Mouse (Mus musculus) limb, embryonic 14.5 days (tissue): ENCODE measurements around the gene Bub1b. TPM values are rescaled to one million over a fixed set of nuclear protein-coding genes. Genes with fewer than 3 reads are reported as not detected.

ENCODE experiments used
- ATAC-seq: fragments of 200-750 bp; cut with Nextera tagmentation; 2 replicates; pipeline ENCODE4 v1.8.0; 2017; ENCODE audit warnings: low read depth, moderate number of reproducible peaks, moderate TSS enrichment; ENCODE audit not compliant: low FRiP score
- DNase-seq: peaks from one replicate; pipeline ENCODE4 v3.0.0-alpha.2; 2015; ENCODE audit warnings: low spot score
- H3K27ac ChIP-seq: fragments of 300-500 bp; sonication (generic); replicated peaks from 2 replicates; pipeline ENCODE4 v1.5.1; 2014; ENCODE audit warnings: low read depth, mild to moderate bottlenecking, low read length, moderate library complexity, mixed read lengths
- H3K27me3 ChIP-seq: fragments of 300-500 bp; sonication (generic); 2 replicates; pipeline ENCODE4 v1.6.1; 2014; ENCODE audit warnings: low read length, mixed read lengths; ENCODE audit not compliant: control insufficient read depth, insufficient read depth
- H3K36me3 ChIP-seq: fragments of 300-500 bp; sonication (generic); 2 replicates; pipeline ENCODE4 v1.6.1; 2014; ENCODE audit warnings: mild to moderate bottlenecking, low read length, moderate library complexity, mixed read lengths; ENCODE audit not compliant: control insufficient read depth, insufficient read depth
- H3K4me1 ChIP-seq: fragments of 300-500 bp; sonication (generic); 2 replicates; pipeline ENCODE4 v1.6.1; 2014; ENCODE audit warnings: antibody characterized with exemption, low read length, mixed read lengths; ENCODE audit not compliant: control insufficient read depth, insufficient read depth
- H3K4me2 ChIP-seq: fragments of 300-500 bp; sonication (generic); replicated peaks from 2 replicates; pipeline ENCODE4 v1.6.1; 2014; ENCODE audit warnings: low read depth, mild to moderate bottlenecking, low read length, moderate library complexity; ENCODE audit not compliant: severe bottlenecking
- H3K4me3 ChIP-seq: fragments of 300-500 bp; sonication (generic); replicated peaks from 2 replicates; pipeline ENCODE4 v1.5.1; 2014; ENCODE audit warnings: low read length
- H3K9ac ChIP-seq: fragments of 300-500 bp; sonication (generic); 2 replicates; pipeline ENCODE4 v1.6.1; 2014; ENCODE audit warnings: mild to moderate bottlenecking, low read depth, low read length, moderate library complexity; ENCODE audit not compliant: severe bottlenecking
- H3K9me3 ChIP-seq: fragments of 300-500 bp; sonication (generic); 2 replicates; pipeline ENCODE4 v1.6.1; 2016; ENCODE audit warnings: low read length; ENCODE audit not compliant: control insufficient read depth
- POLR2A ChIP-seq: fragments of 200-500 bp; IDR thresholded peaks from 2 replicates; pipeline ENCODE4 v1.8.0; 2012; ENCODE audit warnings: inconsistent platforms, mild to moderate bottlenecking, moderate library complexity, borderline replicate concordance; ENCODE audit not compliant: insufficient read depth, insufficient read length; ENCODE audit errors: extremely low read depth
- WGBS: fragments of 180-500 bp; shearing (Covaris S2); extraction: QIAGEN DNeasy Blood & Tissue Kit; methylation state at CpG from one replicate; pipeline ENCODE4 v1.1.7; 2014; 5-methylcytosine and 5-hydroxymethylcytosine counted together
- polyA plus RNA-seq, 2 experiments: library from polyadenylated mRNA; depleted of rRNA in 1 of 2; stranded (reverse) in 1 of 2; unstranded in 1 of 2; fragments of >200 nt; fragmentation: Nextera tagmentation in 1 of 2; extraction: Ambion mirVana in 1 of 2; gene quantifications; 2 replicates each; pipeline versions ENCODE4 v1.2.1 to v1.2.3; 2012 to 2014

The Bub1b gene
- polyA plus RNA-seq, 2 experiments, result 53.5 to 64.4 TPM

DNA sequence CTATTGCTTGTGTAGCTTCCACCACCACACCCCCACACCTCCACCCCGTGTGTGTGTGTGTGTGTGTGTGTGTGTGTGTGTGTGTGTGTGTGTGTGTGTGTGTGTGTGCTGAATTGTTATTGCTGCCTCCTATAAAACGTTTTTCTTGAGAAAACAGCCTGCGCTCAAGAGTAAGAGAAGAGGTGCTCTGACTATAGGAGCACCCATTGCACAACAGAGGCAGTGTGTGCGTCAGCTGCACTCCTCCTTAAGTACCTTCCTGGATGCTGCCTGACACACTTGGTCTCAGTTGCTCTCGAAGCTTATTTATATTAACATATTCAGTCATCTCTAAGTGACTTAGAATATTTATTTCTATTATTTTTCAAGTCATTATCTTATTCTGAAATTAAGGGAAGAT, 20.0 kb downstream of the Bub1b start:
- H3K27me3 ChIP-seq, result no peaks in the 10 kb centered on the region

DNA sequence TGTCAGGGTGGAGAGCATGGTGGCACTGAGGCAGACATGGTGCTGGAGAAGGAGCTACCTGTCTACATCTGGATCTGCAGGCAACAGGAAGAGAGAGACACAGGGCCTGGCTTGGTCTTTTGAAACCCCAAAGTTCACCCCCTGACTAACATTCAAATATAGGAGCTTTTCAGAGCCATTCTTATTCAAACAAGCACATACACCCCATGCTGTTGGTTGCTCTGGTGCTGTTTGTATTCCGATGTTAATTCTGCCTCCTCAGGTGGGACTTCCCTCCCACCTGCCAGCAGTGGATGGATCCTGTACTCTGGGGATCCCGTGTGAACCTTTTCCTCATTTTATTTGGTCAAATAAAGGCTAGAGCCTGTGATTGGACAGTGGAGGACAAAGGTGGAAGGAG, 22.1 kb downstream of the Bub1b start:
- no peak overlapping the region for H3K4me3 ChIP-seq
- no peak for TF ChIP-seq POLR2A
- no peaks in the 10 kb centered on the region for H3K9me3 ChIP-seq
- H3K36me3 ChIP-seq, result peaks cover 83% of the 10 kb centered on the region
- no peaks in the 10 kb centered on the region for H3K4me1 ChIP-seq
- no peak for ATAC-seq
- no peak for DNase-seq
- H3K27ac ChIP-seq, result no peak overlapping the region
- H3K9ac ChIP-seq, result no peak overlapping the region
- WGBS, result 76% methylated on average over 2 of the region's 2 CpGs
- H3K4me2 ChIP-seq, result no peak overlapping the region
- H3K27me3 ChIP-seq, result no peaks in the 10 kb centered on the region

More for the DNA sequence above, 20.0 kb downstream of the Bub1b start:
- no peak overlapping the region for H3K4me3 ChIP-seq
- peaks cover 87% of the 10 kb centered on the region for H3K36me3 ChIP-seq
- H3K4me2 ChIP-seq, result no peak overlapping the region
- H3K9me3 ChIP-seq, result no peaks in the 10 kb centered on the region
- 86% methylated on average over 5 of the region's 5 CpGs for WGBS
- no peak for DNase-seq
- no peaks in the 10 kb centered on the region for H3K4me1 ChIP-seq
- H3K9ac ChIP-seq, result no peak overlapping the region
- ATAC-seq, result no peak
- no peak for TF ChIP-seq POLR2A
- no peak overlapping the region for H3K27ac ChIP-seq

DNA sequence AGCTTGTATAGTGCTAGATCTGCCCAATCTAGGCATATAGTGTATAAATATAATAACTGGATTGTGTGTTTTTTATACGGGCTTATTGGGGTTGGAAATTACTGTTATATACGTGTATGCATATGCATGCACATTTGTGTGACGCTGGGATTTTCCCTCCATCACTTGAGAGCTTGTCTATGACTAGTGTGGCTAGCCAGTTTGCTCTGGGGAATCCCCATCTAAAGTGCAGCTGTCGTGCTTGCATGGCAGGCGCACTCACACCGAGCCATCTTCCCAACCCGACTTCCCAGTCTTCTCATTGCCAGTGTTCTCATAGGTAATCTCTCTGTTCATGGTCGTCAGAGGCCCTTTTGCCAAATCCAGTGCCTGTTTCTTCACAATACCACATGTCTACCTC, 22.6 kb downstream of the Bub1b start:
- H3K4me1 ChIP-seq, result no peaks in the 10 kb centered on the region
- no peak overlapping the region for H3K9ac ChIP-seq
- no peaks in the 10 kb centered on the region for H3K9me3 ChIP-seq
- no peak for ATAC-seq
- no peak overlapping the region for H3K4me3 ChIP-seq
- H3K27me3 ChIP-seq, result no peaks in the 10 kb centered on the region
- peaks cover 83% of the 10 kb centered on the region for H3K36me3 ChIP-seq
- no peak for TF ChIP-seq POLR2A
- no peak overlapping the region for H3K27ac ChIP-seq
- DNase-seq, result no peak
- 91% methylated on average over 8 of the region's 8 CpGs for WGBS
- H3K4me2 ChIP-seq, result no peak overlapping the region

DNA sequence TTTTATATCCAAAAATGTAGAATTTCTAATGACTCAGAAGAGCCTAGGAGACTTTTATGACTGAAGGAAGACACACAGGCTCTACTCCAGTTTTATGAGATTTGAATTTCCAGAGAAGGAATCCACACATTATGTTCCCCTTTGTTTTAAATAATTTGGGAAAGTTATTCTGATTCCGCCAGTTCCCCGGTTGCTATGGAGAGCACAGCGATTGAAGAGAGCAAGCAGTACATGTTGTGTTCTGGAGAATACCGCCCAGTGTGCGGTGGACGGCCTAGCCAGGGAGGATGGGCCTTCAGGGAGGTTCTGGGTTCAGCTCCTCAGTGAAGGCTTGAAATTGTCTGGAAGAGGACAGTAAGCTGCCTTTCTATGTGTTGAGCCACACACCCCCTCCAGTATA, 31.3 kb downstream of the Bub1b start:
- H3K4me2 ChIP-seq, result no peak overlapping the region
- no peaks in the 10 kb centered on the region for H3K9me3 ChIP-seq
- no peaks in the 10 kb centered on the region for H3K4me1 ChIP-seq
- H3K4me3 ChIP-seq, result no peak overlapping the region
- no peak for TF ChIP-seq POLR2A
- no peak overlapping the region for H3K9ac ChIP-seq
- H3K27me3 ChIP-seq, result no peaks in the 10 kb centered on the region
- no peak for DNase-seq
- WGBS, result 95% methylated on average over 6 of the region's 6 CpGs
- peaks cover 91% of the 10 kb centered on the region for H3K36me3 ChIP-seq
- no peak for ATAC-seq
- H3K27ac ChIP-seq, result no peak overlapping the region

DNA sequence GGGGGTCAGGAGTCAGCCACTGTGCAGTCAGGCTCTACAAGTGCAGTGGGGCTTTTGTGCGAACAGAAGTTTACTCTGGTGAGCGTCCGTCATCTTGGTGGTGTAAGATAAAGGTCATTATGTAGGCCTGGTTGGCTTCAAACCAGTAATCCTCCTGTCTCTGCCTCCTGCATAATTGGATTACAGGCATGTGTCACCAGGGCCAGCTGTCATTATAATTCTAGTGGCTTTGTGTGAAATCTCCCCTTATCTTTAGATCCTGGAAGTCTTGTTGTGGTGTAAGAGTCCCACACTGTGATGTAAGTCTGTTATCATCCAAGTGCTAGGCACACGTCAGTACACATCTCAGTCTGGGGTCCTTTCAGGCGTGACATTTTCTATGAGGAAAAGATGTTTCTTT, 35.4 kb downstream of the Bub1b start:
- peaks cover 96% of the 10 kb centered on the region for H3K36me3 ChIP-seq
- no peak overlapping the region for H3K27ac ChIP-seq
- 81% methylated on average over 5 of the region's 5 CpGs for WGBS
- H3K9me3 ChIP-seq, result no peaks in the 10 kb centered on the region
- DNase-seq, result no peak
- no peak for ATAC-seq
- H3K27me3 ChIP-seq, result no peaks in the 10 kb centered on the region
- no peaks in the 10 kb centered on the region for H3K4me1 ChIP-seq
- TF ChIP-seq POLR2A, result no peak
- H3K4me2 ChIP-seq, result no peak overlapping the region
- no peak overlapping the region for H3K9ac ChIP-seq
- H3K4me3 ChIP-seq, result no peak overlapping the region

DNA sequence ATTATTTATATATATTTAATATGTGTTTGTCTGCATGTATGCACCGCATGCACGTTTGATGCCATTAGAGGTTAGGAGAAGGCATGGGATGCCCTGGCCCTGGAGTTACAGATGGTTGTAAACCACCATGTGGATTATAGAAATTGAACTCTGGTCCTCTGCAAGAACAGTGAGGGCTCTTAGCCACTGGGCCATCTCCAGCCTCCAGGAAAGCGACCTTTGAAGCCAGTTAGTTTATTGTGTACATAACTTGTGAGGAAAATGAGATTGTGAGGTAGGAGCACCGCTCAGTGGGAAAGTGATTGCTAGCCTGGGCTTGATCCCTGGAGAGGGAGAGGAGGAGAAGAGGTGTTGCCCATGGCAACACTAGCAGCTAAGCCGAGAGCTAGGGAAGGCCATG, 39.2 kb downstream of the Bub1b start:
- Histone ChIP-seq H3K4me1 (no peaks in the 10 kb centered on the region), H3K27ac (no peak overlapping the region), H3K9me3 (no peaks in the 10 kb centered on the region), H3K9ac (no peak overlapping the region), H3K4me3 (no peak overlapping the region), H3K36me3 (peaks cover 87% of the 10 kb centered on the region), H3K4me2 (no peak overlapping the region), H3K27me3 (no peaks in the 10 kb centered on the region)
- 83% methylated on average over 5 of the region's 5 CpGs for WGBS
- ATAC-seq (no peak), DNase-seq (no peak)
- TF ChIP-seq POLR2A, result no peak
